Mouse (Mus musculus): Measurements from ENCODE around the gene Ccdc88c. TPM values are rescaled to one million over a fixed set of nuclear protein-coding genes. Genes with fewer than 3 reads are reported as not detected.

The Ccdc88c gene
- polyA plus RNA-seq, 2 experiments: 5.3 to 9.2 TPM

DNA sequence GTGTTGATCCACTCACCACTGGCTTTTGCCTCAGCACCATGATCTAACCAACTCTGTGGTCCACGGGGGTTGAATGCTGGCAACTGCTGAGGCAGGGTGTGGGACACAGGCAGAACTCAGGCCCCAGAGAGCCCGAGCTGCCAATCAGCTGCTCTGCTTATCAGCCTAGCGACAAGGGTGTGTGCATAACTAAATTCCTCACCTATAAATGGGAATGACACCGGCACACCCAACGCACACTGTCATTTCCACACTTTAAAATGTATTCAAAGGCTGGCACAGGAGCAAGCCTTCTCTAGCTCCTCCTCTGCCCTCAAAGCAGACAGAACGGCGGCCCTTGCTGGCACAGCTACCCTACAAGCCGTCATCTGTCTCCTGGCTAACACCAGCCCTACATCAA lies 46.6 kb downstream of the Ccdc88c start:
- 63% methylated on average over 8 of the region's 8 CpGs for WGBS (ENCODE audit: insufficient replicate concordance)

DNA sequence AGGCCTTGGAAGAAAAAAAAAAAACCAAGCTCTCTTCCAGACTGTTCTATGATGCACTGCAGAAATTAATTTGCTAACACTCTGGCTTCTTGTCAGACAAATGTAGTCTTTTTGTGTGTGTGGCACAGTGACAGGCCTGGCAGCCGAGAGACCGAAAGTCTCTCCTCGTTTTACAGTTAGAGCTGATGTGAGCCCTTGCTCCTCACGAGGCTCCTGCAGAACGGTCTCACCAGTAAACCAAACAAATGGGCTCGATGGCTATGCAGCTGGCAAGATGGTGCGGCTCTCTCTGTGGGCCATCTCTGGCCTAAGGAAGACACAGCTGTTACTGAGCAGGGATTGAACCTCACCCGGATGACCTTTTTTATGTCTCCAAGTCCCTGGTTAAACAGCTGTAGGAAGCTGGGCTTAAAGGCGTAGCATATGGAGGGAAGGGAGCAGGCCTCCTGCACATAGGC lies 48.3 kb downstream of the Ccdc88c start:
- Histone ChIP-seq H3K27me3 (ENCODE audit: control insufficient read depth, insufficient read depth, low read length) (no peaks in the 10 kb centered on the region), H3K4me2 (ENCODE audit: low read depth) (no peak overlapping the region), H3K4me3 (ENCODE audit: insufficient read depth in 1 of 2, low read depth in 2 of 2, low read length in 2 of 2) (no peak overlapping the region), H3K27ac (no peak overlapping the region), H3K4me1 (replicated peaks; ENCODE audit: control insufficient read depth in 2 of 2, insufficient read depth in 2 of 2, low read length in 1 of 2) (no peaks in the 10 kb centered on the region; a peak in 1 of 4 replicates), H3K9ac (replicated peaks) (no peak overlapping the region), H3K9me3 (ENCODE audit: control insufficient read depth, low read length) (no peaks in the 10 kb centered on the region), H3K36me3 (replicated peaks; ENCODE audit: control insufficient read depth, insufficient read depth, low read depth) (no peaks in the 10 kb centered on the region)
- ATAC-seq (ENCODE audit: insufficient read depth) (no peak), DNase-seq (ENCODE audit: low read depth in 3 of 3, low spot score in 3 of 3) (no peak)
- 78% methylated on average over 9 of the region's 9 CpGs for WGBS (ENCODE audit: insufficient replicate concordance)
- TF ChIP-seq EP300 (IDR thresholded peaks at IDR 0.05; ENCODE audit: low read depth): no peak
- TF ChIP-seq CTCF (IDR thresholded peaks at IDR 0.05; ENCODE audit: low read depth): no peak

More for the DNA sequence above, 46.6 kb downstream of the Ccdc88c start:
- no peak for ATAC-seq (ENCODE audit: insufficient read depth)
- no peaks in the 10 kb centered on the region for H3K36me3 ChIP-seq (replicated peaks; ENCODE audit: control insufficient read depth, insufficient read depth, low read depth)
- no peaks in the 10 kb centered on the region for H3K27me3 ChIP-seq (ENCODE audit: control insufficient read depth, insufficient read depth, low read length)
- H3K4me2 ChIP-seq (ENCODE audit: low read depth): no peak overlapping the region
- H3K9ac ChIP-seq (replicated peaks): no peak overlapping the region
- H3K4me1 ChIP-seq (replicated peaks; ENCODE audit: control insufficient read depth in 2 of 2, insufficient read depth in 2 of 2, low read length in 1 of 2): no peaks in the 10 kb centered on the region; a peak in 1 of 4 replicates
- H3K9me3 ChIP-seq (ENCODE audit: control insufficient read depth, low read length): no peaks in the 10 kb centered on the region
- no peak overlapping the region for H3K27ac ChIP-seq
- DNase-seq (ENCODE audit: low read depth in 3 of 3, low spot score in 3 of 3): no peak
- TF ChIP-seq EP300 (IDR thresholded peaks at IDR 0.05; ENCODE audit: low read depth) (no peak), CTCF (IDR thresholded peaks at IDR 0.05; ENCODE audit: low read depth) (no peak)
- no peak overlapping the region for H3K4me3 ChIP-seq (ENCODE audit: insufficient read depth in 1 of 2, low read depth in 2 of 2, low read length in 2 of 2)

GRCm38 (mm10) chr12:100979616-100980015 lies 49.2 kb downstream of the Ccdc88c start:
- DNase-seq (ENCODE audit: low read depth in 3 of 3, low spot score in 3 of 3) (no peak), ATAC-seq (ENCODE audit: insufficient read depth) (no peak)
- Histone ChIP-seq H3K4me3 (ENCODE audit: insufficient read depth in 1 of 2, low read depth in 2 of 2, low read length in 2 of 2) (no peak overlapping the region), H3K4me2 (ENCODE audit: low read depth) (no peak overlapping the region), H3K9ac (replicated peaks) (no peak overlapping the region), H3K9me3 (ENCODE audit: control insufficient read depth, low read length) (no peaks in the 10 kb centered on the region), H3K27me3 (ENCODE audit: control insufficient read depth, insufficient read depth, low read length) (no peaks in the 10 kb centered on the region), H3K27ac (no peak overlapping the region), H3K36me3 (replicated peaks; ENCODE audit: control insufficient read depth, insufficient read depth, low read depth) (no peaks in the 10 kb centered on the region), H3K4me1 (replicated peaks; ENCODE audit: control insufficient read depth in 2 of 2, insufficient read depth in 2 of 2, low read length in 1 of 2) (no peaks in the 10 kb centered on the region)
- WGBS (ENCODE audit: insufficient replicate concordance): 76% methylated on average over 5 of the region's 5 CpGs
- TF ChIP-seq CTCF (IDR thresholded peaks at IDR 0.05; ENCODE audit: low read depth) (no peak), EP300 (IDR thresholded peaks at IDR 0.05; ENCODE audit: low read depth) (no peak)

DNA sequence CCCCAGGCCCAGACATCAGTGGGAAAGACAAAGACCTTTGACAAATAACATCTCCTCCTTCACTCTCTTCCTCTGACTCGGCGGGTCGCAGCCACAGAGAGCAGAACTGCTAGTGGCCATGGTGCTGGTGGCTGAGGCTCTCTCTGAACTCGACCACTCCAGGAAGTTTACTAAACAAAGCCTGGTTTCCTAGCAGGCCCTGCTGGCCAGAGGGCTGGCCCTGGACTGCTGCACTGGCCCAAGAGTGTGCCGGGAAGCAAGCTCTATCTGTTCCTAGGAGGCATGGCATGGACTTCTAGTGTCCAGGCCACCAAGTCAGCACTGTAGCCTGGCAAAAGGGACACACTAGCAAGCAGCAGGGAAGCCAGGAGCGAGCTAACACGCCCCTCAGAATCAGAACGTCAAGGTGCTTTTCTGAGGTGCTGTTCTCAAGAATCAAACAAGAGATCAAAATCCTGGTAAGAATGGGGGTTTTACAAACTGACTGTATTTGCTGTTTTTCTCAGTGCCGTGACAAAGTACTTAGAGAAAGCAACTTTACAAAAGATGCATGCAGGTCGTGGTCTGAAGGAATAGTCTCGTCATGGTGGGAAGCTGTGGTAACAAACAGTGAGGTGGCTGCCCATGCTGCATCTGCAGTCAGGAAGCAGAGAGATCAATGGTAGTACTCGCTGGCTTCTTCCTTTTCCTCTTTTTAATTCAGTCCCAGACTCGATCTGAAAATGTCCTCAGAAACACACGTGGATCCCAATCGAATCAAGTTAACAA lies 50.7 kb downstream of the Ccdc88c start:
- Histone ChIP-seq H3K9me3 (ENCODE audit: control insufficient read depth, low read length) (no peaks in the 10 kb centered on the region), H3K4me2 (ENCODE audit: low read depth) (no peak overlapping the region), H3K9ac (replicated peaks) (no peak overlapping the region; the same call in 1 of the 2 replicates), H3K36me3 (replicated peaks; ENCODE audit: control insufficient read depth, insufficient read depth, low read depth) (no peaks in the 10 kb centered on the region), H3K4me1 (replicated peaks; ENCODE audit: control insufficient read depth in 2 of 2, insufficient read depth in 2 of 2, low read length in 1 of 2) (no peaks in the 10 kb centered on the region), H3K27ac (no peak overlapping the region), H3K27me3 (ENCODE audit: control insufficient read depth, insufficient read depth, low read length) (no peaks in the 10 kb centered on the region), H3K4me3 (ENCODE audit: insufficient read depth in 1 of 2, low read depth in 2 of 2, low read length in 2 of 2) (no peak overlapping the region)
- DNase-seq (ENCODE audit: low read depth in 3 of 3, low spot score in 3 of 3): no peak
- ATAC-seq (ENCODE audit: insufficient read depth): no peak
- TF ChIP-seq CTCF (IDR thresholded peaks at IDR 0.05; ENCODE audit: low read depth) (no peak), EP300 (IDR thresholded peaks at IDR 0.05; ENCODE audit: low read depth) (no peak)
- 49% methylated on average over 15 of the region's 15 CpGs for WGBS (ENCODE audit: insufficient replicate concordance)

DNA sequence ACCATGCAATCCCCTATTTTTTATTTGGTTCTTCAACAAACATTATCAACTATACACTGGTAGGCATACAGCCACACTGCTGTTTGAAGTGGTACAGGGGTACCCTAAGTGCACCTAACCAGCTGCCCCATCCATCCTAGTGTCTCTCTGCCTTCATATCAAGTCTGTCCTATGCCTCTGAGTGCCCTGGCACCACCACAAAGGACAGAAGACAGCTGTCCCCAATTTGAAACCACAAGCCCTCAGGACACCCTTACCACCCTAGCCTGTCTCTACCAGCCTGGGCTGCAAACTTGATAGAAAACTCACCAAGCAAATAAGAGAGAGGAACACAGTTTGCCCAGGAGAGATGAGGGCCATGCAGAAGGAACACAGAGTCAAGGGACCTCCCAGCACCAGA lies 51.3 kb downstream of the Ccdc88c start:
- no peaks in the 10 kb centered on the region for H3K27me3 ChIP-seq (ENCODE audit: control insufficient read depth, insufficient read depth, low read length)
- no peak overlapping the region; the same call in 1 of the 2 replicates for H3K9ac ChIP-seq (replicated peaks)
- no peaks in the 10 kb centered on the region for H3K9me3 ChIP-seq (ENCODE audit: control insufficient read depth, low read length)
- H3K36me3 ChIP-seq (replicated peaks; ENCODE audit: control insufficient read depth, insufficient read depth, low read depth): no peaks in the 10 kb centered on the region
- TF ChIP-seq CTCF (IDR thresholded peaks at IDR 0.05; ENCODE audit: low read depth) (no peak), EP300 (IDR thresholded peaks at IDR 0.05; ENCODE audit: low read depth) (no peak)
- no peak overlapping the region for H3K4me2 ChIP-seq (ENCODE audit: low read depth)
- H3K4me3 ChIP-seq (ENCODE audit: insufficient read depth in 1 of 2, low read depth in 2 of 2, low read length in 2 of 2): no peak overlapping the region
- H3K4me1 ChIP-seq (replicated peaks; ENCODE audit: control insufficient read depth in 2 of 2, insufficient read depth in 2 of 2, low read length in 1 of 2): no peaks in the 10 kb centered on the region
- no peak overlapping the region for H3K27ac ChIP-seq
- DNase-seq (ENCODE audit: low read depth in 3 of 3, low spot score in 3 of 3): no peak
- no peak for ATAC-seq (ENCODE audit: insufficient read depth)

All from liver, embryonic 14.5 days (tissue).